9 mouse cellular contexts compared by ENCODE assay signal in genomic region chr11:22857106-22857704, GRCm38 (mm10). TPM values are rescaled to one million over a fixed set of nuclear protein-coding genes. Genes with fewer than 3 reads are reported as not detected.
DNase-seq lines count a peak whose midpoint lies in the region; ATAC-seq and TF ChIP-seq lines count a peak whose summit lies in the region.
"Had no signal": no experiment of that assay in that cellular context is flagged by ENCODE, and none has a peak within 500 bp of the region (broad histone marks: within the 10 kb centered on the region; RNA-seq: fewer than 3 reads in every experiment).

No protein-coding gene starts in this region.

- no peak overlapping the region for H3K4me3 ChIP-seq in heart, embryonic 14.5 days (ENCODE audit: control insufficient read depth in 1 of 2, insufficient read depth in 1 of 2, low read depth in 1 of 2, low read length in 2 of 2)
- no peak overlapping the region for H3K4me3 ChIP-seq in liver, adult 2 months (ENCODE audit: insufficient read depth, low read depth, low read length)
- H3K4me3 ChIP-seq in bone marrow, adult 2 months (replicated peaks; ENCODE audit: control insufficient read depth, low read depth, low read length) = peak overlapping the region; percentile 8
- H3K4me3 ChIP-seq in liver, embryonic 15.5 days (replicated peaks) = peak overlapping the region; percentile 82
- no peak overlapping the region for H3K4me3 ChIP-seq in forebrain, postnatal 0 days (ENCODE audit: low read depth, low read length)

- H3K79me2 ChIP-seq in liver, adult 2 months (ENCODE audit: control insufficient read depth, insufficient read depth, low read length) = peaks cover 45% of the 10 kb centered on the region

- WGBS in heart, embryonic 14.5 days = 86% methylated on average over 5 of the region's 5 CpGs
- 25% methylated on average over 5 of the region's 5 CpGs for WGBS in liver, adult 2 months
- 8% methylated on average over 5 of the region's 5 CpGs for WGBS in bone marrow, adult 2 months
- 37% methylated on average over 5 of the region's 5 CpGs for WGBS in liver, embryonic 15.5 days (ENCODE audit: insufficient replicate concordance)
- 85% methylated on average over 5 of the region's 5 CpGs for WGBS in forebrain, postnatal 0 days

- no peaks in the 10 kb centered on the region for H3K36me3 ChIP-seq in heart, embryonic 14.5 days (ENCODE audit: control insufficient read depth, insufficient read depth, low read length)
- H3K36me3 ChIP-seq in liver, adult 2 months (ENCODE audit: control insufficient read depth, insufficient read depth, low read length) = no peaks in the 10 kb centered on the region
- H3K36me3 ChIP-seq in liver, embryonic 15.5 days (replicated peaks) = no peaks in the 10 kb centered on the region
- H3K36me3 ChIP-seq in forebrain, postnatal 0 days (ENCODE audit: insufficient read depth) = no peaks in the 10 kb centered on the region

- no peaks in the 10 kb centered on the region for H3K9me3 ChIP-seq in heart, embryonic 14.5 days (ENCODE audit: control insufficient read depth, low read length)
- no peaks in the 10 kb centered on the region for H3K9me3 ChIP-seq in liver, embryonic 15.5 days (replicated peaks)
- no peaks in the 10 kb centered on the region for H3K9me3 ChIP-seq in forebrain, postnatal 0 days (ENCODE audit: low read length)

- no peak for TF ChIP-seq CTCF in liver, adult 2 months (IDR thresholded peaks at IDR 0.05; ENCODE audit: low read depth, low read length)
- no peak for TF ChIP-seq CTCF in bone marrow, adult 2 months (IDR thresholded peaks at IDR 0.05; ENCODE audit: control insufficient read depth, insufficient read depth, low read length)
- no peak for TF ChIP-seq CTCF in forebrain, postnatal 0 days (IDR thresholded peaks at IDR 0.05; ENCODE audit: low read depth)

- H3K27me3 ChIP-seq in heart, embryonic 14.5 days (ENCODE audit: control insufficient read depth, insufficient read depth, low read length) = peaks cover 6% of the 10 kb centered on the region; the same call in 1 of the 2 replicates
- no peaks in the 10 kb centered on the region for H3K27me3 ChIP-seq in liver, adult 2 months (ENCODE audit: control insufficient read depth, insufficient read depth, low read length)
- 0 out of 2 replicates have a peak, but pooled peaks cover 7% of the 10 kb centered on the region for H3K27me3 ChIP-seq in liver, embryonic 15.5 days
- H3K27me3 ChIP-seq in forebrain, postnatal 0 days (ENCODE audit: insufficient read depth, low read length) = peaks cover 34% of the 10 kb centered on the region

- no peak overlapping the region for H3K27ac ChIP-seq in heart, embryonic 14.5 days (replicated peaks in 1 of 2; ENCODE audit: control insufficient read depth in 1 of 2, insufficient read depth in 1 of 2, low read depth in 2 of 2, low read length in 2 of 2)
- peak overlapping the region; percentile 99; the same call in 1 of the 2 replicates for H3K27ac ChIP-seq in liver, adult 2 months (replicated peaks; ENCODE audit: insufficient read depth, low read depth, low read length)
- H3K27ac ChIP-seq in bone marrow, adult 2 months (ENCODE audit: control insufficient read depth, insufficient read depth, low read depth, low read length, poor library complexity) = no peak overlapping the region; the same call in 1 of the 2 replicates
- H3K27ac ChIP-seq in liver, embryonic 15.5 days (replicated peaks) = no peak overlapping the region
- no peak overlapping the region for H3K27ac ChIP-seq in forebrain, postnatal 0 days (ENCODE audit: low read depth, low read length)

- no peak overlapping the region for H3K9ac ChIP-seq in heart, embryonic 14.5 days (ENCODE audit: low read length)
- H3K9ac ChIP-seq in liver, adult 2 months (ENCODE audit: low read depth, low read length) = no peak overlapping the region
- H3K9ac ChIP-seq in liver, embryonic 15.5 days = no peak overlapping the region
- no peak overlapping the region for H3K9ac ChIP-seq in forebrain, postnatal 0 days

- TF ChIP-seq POLR2A in liver, adult 2 months (IDR thresholded peaks at IDR 0.05; ENCODE audit: extremely low read depth, insufficient read depth, low read length) = no peak
- TF ChIP-seq POLR2A in bone marrow, adult 2 months (IDR thresholded peaks at IDR 0.05; ENCODE audit: borderline replicate concordance, control insufficient read depth, low read depth, low read length) = no peak

- H3K4me2 ChIP-seq in heart, embryonic 14.5 days (ENCODE audit: low read length) = peak overlapping the region; percentile 99
- H3K4me2 ChIP-seq in liver, embryonic 15.5 days = peak overlapping the region; percentile 96
- H3K4me2 ChIP-seq in forebrain, postnatal 0 days (ENCODE audit: low read depth) = no peak overlapping the region

- DNase-seq in heart, adult 18-20 months = no peak
- DNase-seq in liver, adult 2 months (ENCODE audit: extremely low read depth, low read depth, low spot score) = peak; percentile 52
- no peak for DNase-seq in liver
- no peak for DNase-seq in forebrain, postnatal 0 days
- DNase-seq in thymus, postnatal 14 days = no peak
- DNase-seq: cerebellum, adult 2 months had no signal

- no peak for ATAC-seq in heart, embryonic 14.5 days (ENCODE audit: insufficient number of reproducible peaks, insufficient read depth, low FRiP score, low read depth)
- no peak for ATAC-seq in liver, embryonic 15.5 days (ENCODE audit: insufficient read depth)
- ATAC-seq in forebrain, postnatal 0 days = no peak

- H3K4me1 ChIP-seq in heart, embryonic 14.5 days (ENCODE audit: control insufficient read depth in 2 of 2, insufficient read depth in 2 of 2, low read length in 2 of 2) = peaks cover 11 to 15% of the 10 kb centered on the region in 2 experiments
- H3K4me1 ChIP-seq in liver, adult 2 months (ENCODE audit: control insufficient read depth, insufficient read depth, low read length) = peaks cover 15% of the 10 kb centered on the region
- H3K4me1 ChIP-seq in bone marrow, adult 2 months (ENCODE audit: control insufficient read depth, insufficient read depth, low read length) = peaks cover 15% of the 10 kb centered on the region
- peaks cover 75% of the 10 kb centered on the region for H3K4me1 ChIP-seq in liver, embryonic 15.5 days (replicated peaks)
- peaks cover 11% of the 10 kb centered on the region; the same call in 1 of the 2 replicates for H3K4me1 ChIP-seq in forebrain, postnatal 0 days (ENCODE audit: insufficient read depth)

RNA-seq across cellular contexts. Expression of gene B3gnt2, which starts 3.6 kb away (rescaled TPM):
- 5.0 and 7.9 TPM in 2 replicates for polyA plus RNA-seq in heart, embryonic 14.5 days (2014; fragmentation: Nextera tagmentation; extraction: Ambion mirVana)
- 1 to 10 TPM; 2.4 to 5.9 TPM for total RNA-seq in heart, adult 18-20 months (2021)
- total RNA-seq in liver, adult 2 months (2014; rRNA removed) = 8.1 and 8.5 TPM in 2 replicates
- polyA plus RNA-seq in liver, adult 2 months (2012; rRNA removed) = 5.6 and 6.2 TPM in 2 replicates
- polyA plus RNA-seq in bone marrow, adult 2 months (2011; ENCODE audit: insufficient read depth, insufficient read length, low replicate concordance, missing spikeins) = 0.54 and 6.2 TPM in 2 replicates
- polyA plus RNA-seq in liver, embryonic 15.5 days (2015; fragmentation: Nextera tagmentation; extraction: Ambion mirVana) = 5.3 TPM in 2 replicates
- total RNA-seq in forebrain, postnatal 0 days (2014; rRNA removed) = 3.1 and 6.7 TPM in 2 replicates
- 3.0 and 3.6 TPM in 2 replicates for polyA plus RNA-seq in forebrain, postnatal 0 days (2015; fragmentation: Nextera tagmentation; extraction: Ambion mirVana)

Comparison
In these comparisons a context has a peak if more than half of its experiments do, and no peak if none do; other contexts are left out.
1. H3K4me3 ChIP-seq: peak in bone marrow, adult 2 months (single experiment) and liver, embryonic 15.5 days (single experiment); none in heart, embryonic 14.5 days (0 of 2), liver, adult 2 months (single experiment) and forebrain, postnatal 0 days (single experiment).